Mouse (Mus musculus): ENCODE results near the gene Carm1. TPM values are rescaled to one million over a fixed set of nuclear protein-coding genes. Genes with fewer than 3 reads are reported as not detected.
"Not testable (repeated sequence)": the region's sequence is repeated elsewhere in the genome, so short reads cannot be mapped to it uniquely, and the experiment has no call there.

Carm1 gene
- total RNA-seq (2021) = 10 to 100 TPM; 75.6 to 81.5 TPM

DNA sequence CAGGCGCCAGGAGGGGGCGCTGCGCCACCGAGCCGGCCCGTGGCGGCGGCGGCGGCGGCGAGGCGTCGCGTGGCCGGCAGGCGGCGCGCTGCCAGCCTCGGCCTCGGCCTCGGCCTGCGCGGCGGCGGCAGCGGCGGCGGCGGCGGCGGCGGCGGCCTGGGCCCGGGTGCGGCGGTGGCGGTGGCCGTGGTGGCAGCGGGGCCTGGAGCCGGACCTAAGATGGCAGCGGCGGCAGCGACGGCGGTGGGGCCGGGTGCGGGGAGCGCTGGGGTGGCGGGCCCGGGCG, at the start of gene Carm1:
TSS of gene Carm1 (plus strand) at position 106 of the 286 bp plus-strand sequence.
- DNase-seq = peak in 1 of 2 experiments; percentile 66

DNA sequence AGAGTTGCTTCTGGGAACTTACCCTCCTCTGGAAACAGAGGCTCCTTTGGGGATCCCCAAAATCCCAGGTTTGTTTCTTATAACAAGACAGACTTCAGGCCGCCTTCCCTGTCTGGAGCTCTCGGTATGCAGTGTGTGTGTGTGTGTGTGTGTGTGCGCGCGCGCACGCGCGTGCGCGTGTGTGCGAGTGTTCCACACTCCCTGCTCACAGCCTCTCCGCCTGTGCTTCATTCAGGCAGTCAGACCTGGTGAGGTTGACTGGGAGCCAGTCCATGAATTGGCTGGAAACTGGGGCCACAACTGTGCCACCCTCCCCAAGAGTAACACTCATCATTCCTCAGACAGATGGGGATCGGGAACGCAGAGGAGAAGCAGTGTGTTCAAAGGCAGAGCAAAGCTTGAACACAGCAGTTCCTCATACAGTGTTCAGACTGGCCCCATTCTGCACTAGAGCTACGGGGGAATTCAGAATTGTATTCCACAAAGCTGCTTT, 49.6 kb upstream of the Carm1 start:
- peak; percentile 52 to 57 for DNase-seq

DNA sequence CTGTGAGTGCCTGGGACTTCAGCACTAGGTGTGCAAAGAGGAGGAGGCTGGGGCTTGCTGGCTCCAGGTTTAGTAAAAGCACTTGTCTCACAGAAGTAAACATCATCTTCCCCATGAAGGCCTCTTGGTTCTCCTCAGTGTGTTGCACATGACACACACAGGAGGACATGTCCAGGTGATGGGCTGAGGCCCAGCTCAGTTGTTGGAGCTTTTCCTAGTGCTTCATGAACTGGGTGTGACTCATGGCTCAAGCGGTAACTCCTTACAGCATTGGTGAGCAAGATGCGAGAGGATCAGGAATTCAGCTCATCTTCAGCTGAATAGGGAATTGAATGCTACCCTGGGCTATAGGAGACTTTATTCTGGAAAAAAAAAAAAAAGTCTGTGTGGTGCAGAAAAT, 49.0 kb upstream of the Carm1 start:
- DNase-seq = no peak

DNA sequence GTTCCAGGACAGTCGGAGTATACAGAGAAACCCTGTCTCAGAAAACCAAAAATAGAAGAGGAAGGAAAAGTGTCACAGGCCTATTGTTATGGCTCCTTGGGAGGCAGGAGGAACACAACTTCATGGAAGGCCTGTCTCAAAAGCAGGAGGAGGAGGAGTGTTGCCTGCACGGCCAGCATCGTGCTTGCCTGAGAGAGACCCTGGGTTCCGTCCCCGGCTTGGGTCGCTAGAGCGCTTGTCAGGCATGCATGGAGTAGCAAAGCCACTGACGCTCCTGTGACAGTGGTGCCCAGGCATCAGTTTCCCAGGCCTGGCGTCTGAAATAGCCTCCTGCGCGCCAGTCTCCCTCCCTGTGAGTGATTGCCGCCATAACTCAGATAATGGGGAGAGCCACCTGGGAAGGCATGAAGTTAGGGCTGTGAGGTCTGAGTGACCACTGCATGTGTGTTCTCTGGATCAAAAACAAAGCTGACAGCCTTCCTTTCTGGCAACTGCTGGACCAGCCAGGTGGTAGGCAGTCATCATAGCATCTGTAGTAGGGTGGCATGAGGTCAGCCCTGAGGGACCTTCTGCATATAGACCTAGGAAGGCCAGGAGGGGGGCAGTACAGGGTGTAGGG, 48.3 kb upstream of the Carm1 start:
- DNase-seq = no peak

DNA sequence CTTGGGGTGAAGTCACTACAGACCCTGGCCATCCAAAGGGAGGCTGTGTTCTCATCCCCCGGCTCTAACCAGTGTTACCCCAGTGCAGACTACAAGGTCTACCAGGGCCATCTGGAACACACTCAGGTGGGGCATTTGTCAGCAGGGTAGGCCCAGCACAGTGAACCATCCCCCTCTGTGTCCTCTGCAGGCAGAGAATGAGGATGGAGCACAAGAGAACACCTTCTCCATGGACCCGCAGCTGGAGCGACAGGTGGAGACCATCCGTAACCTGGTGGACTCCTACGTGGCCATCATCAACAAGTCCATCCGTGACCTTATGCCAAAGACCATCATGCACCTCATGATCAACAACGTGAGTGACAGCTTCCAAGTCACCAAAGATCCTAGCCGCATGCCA, 43.3 kb upstream of the Carm1 start:
- no peak for DNase-seq

DNA sequence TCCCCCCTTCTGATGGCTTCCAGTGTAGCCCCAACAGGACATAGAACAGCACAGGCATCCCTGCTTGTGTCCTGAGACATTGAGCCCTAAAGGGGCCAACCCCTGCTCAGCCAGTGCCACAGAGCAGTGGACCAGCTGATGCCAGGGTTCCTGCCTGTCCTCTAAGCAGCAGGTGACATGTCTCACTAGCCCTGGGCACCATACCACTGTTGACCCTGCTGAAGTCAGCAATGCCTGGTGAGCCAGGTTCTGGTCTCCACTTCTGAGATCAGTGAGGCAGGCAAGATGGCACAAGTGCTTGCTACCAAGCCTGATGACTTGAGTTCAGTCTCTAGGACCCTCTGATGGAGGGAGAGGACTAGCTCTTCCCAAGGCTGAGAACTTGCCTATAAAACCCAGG, 40.9 kb upstream of the Carm1 start:
- DNase-seq = no peak

DNA sequence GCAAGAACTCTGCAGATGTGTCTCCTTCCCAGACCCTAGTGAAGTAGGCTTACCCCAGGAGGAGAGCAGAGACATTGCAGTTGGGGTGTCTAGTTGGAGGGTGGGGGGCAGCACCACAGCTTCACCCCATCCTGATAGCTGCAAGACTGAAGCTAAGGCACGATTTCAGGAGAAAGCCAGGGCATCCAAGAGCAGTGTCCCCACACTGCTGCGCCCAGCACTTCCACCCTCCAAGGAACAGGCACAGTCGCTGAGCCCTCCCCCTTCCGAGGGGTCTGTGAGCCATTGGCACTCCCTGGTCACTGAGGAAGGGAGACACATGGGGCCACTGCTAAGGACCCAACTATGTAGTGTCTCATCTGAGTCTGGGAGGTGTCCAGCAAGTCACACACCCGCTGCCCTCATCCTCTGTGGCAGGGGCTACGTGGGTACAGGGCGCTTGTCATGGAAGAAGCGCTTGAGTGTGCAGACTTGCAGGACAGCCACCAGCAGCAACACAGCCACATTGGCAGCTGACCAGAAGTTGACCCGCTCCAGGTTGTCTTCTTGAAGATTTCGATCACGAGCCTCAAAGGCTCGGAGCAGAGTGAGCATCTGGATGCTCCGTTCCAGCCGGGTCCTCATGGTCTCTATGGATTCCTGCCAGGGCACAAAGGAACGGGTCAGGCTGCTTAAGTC, 38.8 kb upstream of the Carm1 start:
- no peak for DNase-seq

DNA sequence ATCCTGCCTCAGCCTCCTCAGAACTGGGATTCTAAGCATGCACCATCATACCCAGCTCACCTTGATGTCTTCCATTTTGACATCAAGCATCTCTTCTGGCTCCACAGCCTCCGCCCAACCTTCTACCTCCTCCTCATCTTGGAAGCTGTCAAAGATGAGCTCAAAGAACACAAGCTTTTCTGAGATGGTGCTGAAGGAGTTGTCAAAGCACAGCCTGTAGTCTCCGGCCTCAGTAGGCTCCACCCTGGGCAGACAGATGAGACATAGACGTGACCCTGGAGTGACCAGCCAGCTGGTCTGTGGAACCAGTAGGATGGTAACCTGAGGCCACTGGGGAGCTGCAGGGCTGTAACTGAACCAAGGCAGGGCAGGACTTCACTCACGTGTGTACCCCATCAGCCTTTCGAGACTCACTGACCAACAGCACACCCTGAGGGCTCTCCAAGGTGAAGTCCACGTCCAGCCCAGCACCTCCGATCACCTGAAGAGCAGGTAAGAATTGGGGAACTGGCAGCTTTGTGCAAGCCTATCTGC, 37.8 kb upstream of the Carm1 start:
- DNase-seq = no peak

DNA sequence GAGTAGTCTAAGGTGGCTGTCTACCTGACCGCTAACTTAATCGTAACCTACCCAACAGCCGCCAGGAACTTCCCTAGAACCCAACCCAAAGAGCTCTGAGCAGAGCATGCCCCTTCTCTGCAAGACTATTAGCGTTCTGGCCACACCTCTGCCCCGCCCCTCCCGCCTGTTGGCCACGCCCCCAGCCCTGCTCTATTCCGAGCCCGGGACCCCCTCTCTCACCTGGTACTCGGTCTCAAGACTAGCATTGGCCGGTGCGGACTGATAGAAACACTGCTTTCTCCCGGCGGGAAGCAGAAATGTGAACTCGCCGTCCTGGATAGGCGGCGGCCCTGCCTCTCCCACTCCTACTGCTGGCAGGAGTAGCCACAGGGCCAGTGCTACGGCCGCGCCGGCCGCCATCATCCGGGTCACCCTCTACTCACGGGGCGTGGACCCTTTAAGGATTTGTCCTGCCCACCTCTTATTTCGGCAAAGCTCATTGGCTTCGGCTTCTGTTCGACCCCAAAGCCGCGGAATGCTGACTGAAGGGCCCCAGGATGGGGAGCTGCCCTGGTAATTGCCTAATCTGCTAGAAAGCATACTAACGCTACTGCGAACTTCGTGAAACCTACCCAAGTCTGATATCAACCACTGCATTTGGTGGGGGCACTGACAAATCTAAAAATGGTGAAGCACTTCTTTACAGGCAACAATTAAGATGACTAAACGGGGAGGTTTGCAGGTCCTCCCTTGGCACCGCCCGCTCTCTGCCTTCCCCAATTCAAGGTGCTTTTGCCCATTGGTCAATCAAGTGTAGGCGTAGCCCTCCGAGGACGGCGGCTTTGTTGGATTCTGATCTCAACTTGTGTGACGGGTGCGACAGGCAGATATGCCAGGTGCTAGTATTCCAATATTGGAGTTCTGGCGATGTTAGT, 36.7 kb upstream of the Carm1 start, which contains the start of gene Tmed1:
TSS of gene Tmed1 (minus strand) at position 481 of the 917 bp plus-strand sequence.
- peak; percentile 93 to 94 for DNase-seq

DNA sequence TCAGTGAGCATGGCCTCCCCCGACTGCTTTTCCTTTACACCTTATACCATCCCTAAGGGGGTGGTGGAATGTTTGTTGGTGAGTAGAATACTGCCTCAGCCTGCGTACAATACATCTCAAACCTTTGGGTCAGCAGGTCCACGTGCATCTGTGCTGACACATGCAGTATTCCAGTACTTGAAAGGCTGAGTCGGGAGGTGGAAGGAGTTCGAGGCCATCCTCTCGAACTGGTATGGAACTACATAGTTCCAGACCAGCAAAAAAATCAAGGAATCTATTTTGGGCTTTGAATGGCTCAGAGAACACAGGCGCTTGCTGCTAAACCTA, 36.0 kb upstream of the Carm1 start:
- DNase-seq = no peak

DNA sequence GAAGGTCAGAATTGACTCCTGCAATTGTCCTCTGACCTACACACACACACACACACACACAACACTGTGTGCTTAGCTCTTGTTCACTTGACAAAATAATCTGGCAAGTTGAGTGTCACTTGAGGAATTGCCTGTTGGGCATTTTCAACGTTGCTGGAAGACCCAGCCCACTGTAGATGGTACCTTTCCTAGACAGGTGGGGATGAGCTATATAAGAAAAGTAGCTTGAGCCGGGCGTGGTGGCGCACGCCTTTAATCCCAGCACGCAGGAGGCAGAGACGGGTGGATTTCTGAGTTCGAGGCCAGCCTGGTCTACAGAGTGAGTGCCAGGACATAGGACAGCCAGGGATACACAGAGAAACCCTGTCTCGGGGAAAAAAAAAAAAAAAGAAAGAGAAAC, 35.6 kb upstream of the Carm1 start:
- no peak for DNase-seq

DNA sequence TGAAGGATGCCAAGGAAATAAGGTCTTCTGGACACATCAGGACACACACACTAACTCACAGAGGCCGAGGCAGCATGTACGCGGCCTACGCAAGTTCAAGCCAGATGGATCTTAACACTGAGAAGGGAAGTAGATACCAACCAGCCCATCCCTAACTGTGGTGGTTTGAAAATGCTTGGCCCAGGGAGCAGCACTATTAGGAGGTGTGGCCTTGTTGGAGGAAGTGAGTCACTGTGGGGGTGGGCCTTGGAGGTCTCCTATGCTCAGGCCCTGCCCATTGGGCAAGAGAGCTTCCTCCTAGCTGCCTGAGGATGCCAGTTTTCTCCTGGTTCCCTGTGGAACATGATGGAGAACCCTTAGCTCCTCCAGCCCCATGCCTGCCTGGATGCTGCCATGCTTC, 33.2 kb upstream of the Carm1 start:
- no peak for DNase-seq

DNA sequence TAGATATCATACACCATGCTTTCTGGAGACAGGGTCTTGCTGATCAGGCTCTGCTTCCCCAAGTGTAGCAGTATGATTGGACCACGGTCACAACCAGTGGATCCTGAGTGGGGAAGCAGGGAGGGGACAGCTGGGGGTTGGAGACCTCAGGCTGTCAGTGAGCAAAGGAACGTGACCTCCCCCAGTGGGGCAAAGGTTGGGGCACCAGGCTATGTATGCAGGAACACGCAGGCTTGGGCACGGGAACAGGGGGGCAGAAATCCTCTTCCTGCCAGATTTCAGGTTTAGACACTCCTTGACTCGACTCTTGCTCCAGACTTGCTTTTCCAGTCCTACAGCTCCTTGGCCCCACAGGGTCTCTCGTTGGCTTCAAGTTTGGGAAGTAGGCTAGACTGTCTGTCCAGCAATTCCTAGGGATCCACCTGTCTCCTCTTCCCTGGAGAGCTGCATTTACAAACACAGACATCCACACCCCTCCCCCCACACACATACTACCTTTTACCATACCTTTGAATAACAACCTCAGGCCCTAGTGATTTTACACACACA, 28.7 kb upstream of the Carm1 start:
- DNase-seq = no peak

DNA sequence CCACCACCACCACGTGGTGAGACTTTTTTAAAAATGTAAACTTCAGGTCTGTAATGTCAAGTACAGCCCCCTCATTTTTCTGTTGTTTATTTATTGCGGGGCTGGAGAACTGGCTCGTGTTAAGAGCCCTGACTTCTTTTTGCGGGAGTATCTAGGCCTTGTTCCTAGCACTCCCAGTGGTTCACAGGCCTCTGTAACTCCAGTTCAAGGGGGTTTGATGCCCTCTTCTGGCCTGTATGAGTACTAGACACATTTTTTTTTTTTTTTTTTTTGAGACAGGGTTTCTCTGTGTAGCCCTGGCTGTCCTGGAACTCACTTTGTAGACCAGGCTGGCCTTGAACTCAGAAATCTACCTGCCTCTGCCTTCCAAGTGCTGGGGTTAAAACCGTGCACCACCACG, 28.0 kb upstream of the Carm1 start:
- DNase-seq = not testable (repeated sequence)

DNA sequence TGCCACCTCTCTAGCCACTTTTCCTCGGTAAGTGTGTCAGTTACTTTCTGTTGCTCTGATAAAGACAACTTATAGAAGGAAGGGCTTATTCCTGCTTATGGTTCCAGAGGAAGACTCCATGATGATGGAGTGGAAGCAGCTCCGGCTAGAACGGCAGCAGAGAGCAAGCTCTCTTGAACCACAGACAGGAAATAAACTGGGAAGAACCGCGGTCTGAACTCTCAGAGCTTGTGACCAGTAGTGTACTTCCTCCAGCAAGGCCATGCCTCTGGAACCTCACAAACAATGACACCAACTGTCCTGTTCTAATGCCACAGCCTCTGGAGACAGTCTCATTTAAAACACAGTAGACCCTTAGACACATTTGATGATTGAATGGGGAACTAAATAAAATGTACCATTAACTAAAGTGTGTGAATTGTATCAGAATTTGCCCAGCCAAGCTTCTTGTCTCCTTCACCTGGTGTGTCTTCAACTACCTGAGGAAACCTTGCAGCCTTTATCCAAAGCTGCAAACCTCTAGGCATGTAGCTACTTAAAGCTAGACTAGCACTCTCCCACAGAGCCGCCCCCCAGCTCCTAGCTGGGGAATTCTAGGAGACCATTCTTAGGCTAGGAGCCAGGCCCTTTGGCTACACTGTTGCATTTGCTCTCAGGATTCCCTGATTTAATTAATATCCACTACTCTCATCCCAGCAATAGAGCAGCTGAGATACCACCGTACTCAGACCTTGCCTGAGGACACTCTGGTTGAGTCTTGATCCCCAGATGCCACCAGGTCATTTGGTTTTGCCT, 21.4 kb upstream of the Carm1 start:
- DNase-seq = no peak

DNA sequence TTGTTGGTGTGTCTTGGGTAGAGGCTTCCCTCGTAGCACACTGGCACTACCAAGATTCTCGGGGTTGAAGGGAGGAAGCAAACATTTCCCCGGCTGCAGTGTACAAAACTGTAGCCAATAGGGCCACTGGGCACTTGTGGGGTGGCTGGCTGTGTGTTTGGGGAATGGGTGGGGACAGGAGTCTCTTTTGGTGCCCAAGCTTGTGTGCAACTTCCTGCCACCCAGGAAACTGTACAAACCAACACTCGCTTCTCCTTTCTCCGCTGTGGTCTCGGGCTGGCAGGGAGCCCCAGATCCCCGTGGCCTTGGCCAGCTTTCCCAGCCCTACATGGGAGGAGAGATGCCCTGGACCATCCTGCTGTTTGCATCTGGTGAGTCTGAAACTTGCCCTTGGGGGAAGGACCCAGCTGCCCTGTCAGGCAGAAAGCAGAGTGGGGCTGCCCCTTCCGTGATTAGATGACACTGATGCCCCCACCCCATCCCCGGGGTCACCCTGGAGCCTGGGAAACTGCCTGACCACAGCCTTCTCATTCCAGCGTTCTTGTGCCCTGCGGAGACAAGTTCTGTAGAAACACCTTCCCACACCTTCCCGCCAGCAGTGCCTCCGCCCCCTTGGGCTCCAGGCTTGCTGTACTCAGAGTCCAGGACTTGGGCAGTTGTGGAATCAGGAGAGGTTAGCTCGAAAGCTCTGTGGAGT, 20.6 kb upstream of the Carm1 start, which contains the start of gene AB124611:
TSS of gene AB124611 (plus strand) at position 240 of the 697 bp plus-strand sequence.
- DNase-seq = no peak

DNA sequence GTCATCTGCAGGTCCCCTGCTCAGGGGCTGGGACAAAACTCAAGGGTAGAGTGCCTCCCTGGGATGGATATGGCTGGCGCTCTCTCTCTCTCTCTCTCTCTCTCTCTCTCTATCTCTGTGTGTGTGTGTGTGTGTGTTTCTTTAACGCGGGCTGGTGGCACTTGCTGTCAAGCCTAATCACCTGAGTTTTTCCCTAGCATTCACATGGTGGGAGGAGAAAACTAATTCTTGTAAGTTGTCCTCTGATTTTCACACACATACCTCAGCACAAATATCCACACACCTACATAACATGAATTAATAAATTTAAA, 20.1 kb upstream of the Carm1 start:
- DNase-seq = no peak

DNA sequence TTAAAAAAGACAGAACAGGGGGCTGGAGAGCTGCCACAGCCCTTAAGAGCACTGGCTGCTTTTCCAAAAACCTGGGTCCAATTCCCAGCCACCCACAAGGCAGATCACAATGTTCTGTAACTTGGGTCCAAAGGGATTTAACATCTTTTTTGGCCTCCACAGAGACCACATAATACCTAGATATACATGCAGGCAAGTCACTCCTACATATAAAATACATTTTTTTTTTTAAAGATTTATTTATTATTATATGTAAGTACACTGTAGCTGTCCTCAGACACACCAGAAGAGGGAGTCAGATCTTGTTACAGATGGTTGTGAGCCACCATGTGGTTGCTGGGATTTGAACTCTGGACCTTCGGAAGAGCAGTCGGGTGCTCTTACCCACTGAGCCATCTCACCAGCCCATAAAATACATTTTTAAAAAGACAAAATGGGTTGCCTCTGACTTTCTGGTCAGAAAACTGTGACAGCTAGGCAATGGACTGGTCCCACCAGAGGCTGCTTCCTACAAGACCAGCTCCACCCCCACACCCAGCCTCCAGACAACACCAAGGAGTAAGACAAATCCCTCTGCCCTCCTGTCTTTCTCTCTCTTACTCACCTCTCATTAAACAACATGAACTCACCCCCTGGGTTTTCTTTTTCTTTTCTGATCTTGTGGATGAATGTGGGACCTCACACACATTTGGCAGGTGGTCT, 19.4 kb upstream of the Carm1 start:
- no peak for DNase-seq

DNA sequence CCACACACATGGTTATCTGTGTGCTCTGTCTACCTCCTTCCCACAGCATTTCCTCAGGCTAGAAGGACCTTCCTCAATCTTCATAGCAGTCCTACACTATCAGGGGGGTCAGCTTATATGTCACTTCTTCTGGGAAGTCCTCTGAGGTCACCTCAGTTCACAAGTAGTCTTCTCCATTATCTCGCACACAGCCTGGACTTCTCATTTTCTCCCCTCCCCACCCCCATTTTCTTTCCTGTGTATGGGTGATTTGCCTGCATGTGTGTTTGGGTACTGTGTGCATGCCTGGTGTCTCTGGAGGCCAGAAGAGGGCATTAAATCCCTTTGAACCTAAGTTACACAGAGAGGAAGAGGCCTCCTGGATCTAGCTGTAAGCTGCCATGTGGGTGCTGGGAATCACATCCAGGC, 18.8 kb upstream of the Carm1 start:
- no peak for DNase-seq

DNA sequence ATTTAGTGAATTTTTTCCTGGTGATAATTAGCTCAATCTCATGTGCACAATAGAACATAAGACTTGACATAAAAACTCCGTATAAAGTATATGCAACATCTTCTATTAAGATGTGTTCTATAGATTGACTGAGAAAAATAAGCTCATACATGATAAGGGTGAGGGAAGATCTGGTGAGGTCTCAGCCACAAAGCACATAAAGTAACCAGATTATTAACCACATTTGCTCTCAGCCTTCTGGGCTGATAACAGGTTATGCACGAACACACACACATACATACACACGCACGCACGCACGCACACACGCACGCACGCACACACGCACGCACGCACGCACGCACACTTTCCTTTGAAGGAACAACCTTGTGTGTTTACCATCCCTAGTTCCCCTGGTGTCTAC, 10.2 kb upstream of the Carm1 start:
- DNase-seq = no peak

DNA sequence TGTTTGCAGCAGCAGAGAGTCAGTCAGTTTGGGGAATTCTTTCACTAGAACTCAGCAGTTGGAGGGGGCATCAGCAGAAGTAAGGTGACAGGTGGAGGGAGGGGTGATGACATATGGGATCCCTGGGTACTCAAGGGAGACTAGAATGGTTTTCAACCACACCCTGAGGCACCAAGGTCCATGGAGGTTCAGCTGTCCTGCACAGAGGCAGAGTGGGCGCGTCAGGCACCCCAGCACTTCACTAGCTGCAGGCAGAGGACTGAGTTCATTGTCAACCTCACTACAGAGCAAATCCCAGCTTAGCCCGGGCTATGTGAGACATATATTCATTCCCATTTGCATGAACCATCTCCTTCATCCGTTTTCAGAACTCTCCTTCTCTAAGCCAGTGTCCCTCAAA, 9.7 kb upstream of the Carm1 start:
- no peak for DNase-seq

All from layer of hippocampus, postnatal 36 days (tissue).